8 mouse cellular contexts compared by ENCODE assay signal in the genomic region with DNA sequence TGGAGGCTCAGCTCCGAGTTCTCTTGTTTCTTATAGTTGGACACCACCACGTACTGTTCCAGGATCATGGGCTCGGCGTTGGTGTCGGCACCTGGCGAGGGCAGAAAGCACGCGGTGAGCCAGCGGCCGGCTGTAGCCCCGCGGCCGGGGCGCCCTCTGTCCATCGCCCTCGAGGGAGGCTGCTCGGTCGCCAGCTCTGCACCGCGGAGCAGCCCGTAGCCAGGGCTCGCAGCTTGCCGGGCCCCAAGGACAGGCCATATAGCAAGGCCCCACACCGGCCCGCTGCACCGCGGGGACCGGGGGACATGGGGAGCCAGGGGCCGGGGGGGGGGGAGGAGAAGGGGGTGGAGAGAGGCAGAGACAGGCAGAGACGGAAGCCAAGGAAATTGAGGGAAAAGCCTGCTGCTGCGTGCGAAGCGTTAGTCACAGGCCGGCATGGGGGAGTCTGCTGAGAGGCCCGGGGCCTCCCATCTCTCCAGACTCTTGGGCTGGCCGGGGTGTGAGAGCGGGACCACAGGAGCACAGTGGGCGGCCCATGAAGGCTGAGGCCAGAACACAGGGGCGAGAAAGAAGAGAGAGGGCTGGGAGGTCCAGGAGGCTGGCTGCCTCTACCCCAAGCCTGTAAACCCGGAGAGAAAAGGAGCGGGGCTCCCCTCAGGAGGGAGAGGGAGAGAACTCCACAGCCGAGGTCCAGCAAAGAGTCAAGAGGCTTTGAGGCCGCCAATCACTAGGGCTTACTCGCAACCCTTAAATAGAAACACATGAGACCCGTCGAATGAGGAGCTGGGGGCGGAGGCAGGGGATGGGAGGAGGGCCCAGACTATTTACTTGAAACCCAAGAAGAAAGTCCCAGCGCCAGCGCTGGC.
DNase-seq lines count a peak whose midpoint lies in the region; ATAC-seq and TF ChIP-seq lines count a peak whose summit lies in the region.

No protein-coding gene starts in this region.

- peak overlapping the region; percentile 94 for H3K27ac ChIP-seq in intestine, embryonic 15.5 days
- H3K27ac ChIP-seq in liver, embryonic 16.5 days (ENCODE audit: low read length): peak overlapping the region; percentile 60
- H3K27ac ChIP-seq in olfactory bulb, adult 2 months (ENCODE audit: insufficient read depth, low read depth, low read length): peak overlapping the region; percentile 68

- 0 out of 2 replicates have a peak, but pooled peaks have one; percentile 25 for TF ChIP-seq POLR2A in olfactory bulb, adult 2 months (IDR thresholded peaks at IDR 0.05; ENCODE audit: insufficient read depth, low read depth, low read length)

- WGBS in intestine, embryonic 15.5 days: 6% methylated on average over 49 of the region's 49 CpGs
- WGBS in liver, embryonic 16.5 days (ENCODE audit: insufficient replicate concordance): 9% methylated on average over 49 of the region's 49 CpGs
- 18% methylated on average over 49 of the region's 49 CpGs for WGBS in olfactory bulb, adult 2 months

- no peaks in the 10 kb centered on the region for H3K9me3 ChIP-seq in intestine, embryonic 15.5 days
- H3K9me3 ChIP-seq in liver, embryonic 16.5 days (replicated peaks; ENCODE audit: control insufficient read depth, low read length): no peaks in the 10 kb centered on the region

- peak overlapping the region; percentile 71 for H3K4me2 ChIP-seq in intestine, embryonic 15.5 days (replicated peaks)
- H3K4me2 ChIP-seq in liver, embryonic 16.5 days (ENCODE audit: low read depth, low read length): peak overlapping the region; percentile 61

- H3K4me3 ChIP-seq in intestine, embryonic 15.5 days (replicated peaks): peak overlapping the region; percentile 54
- H3K4me3 ChIP-seq in liver, embryonic 16.5 days (ENCODE audit: low read depth, low read length): peak overlapping the region; percentile 44
- H3K4me3 ChIP-seq in olfactory bulb, adult 2 months (ENCODE audit: insufficient read depth, low read depth, low read length): peak overlapping the region; percentile 42

- peaks cover 73% of the 10 kb centered on the region for H3K4me1 ChIP-seq in intestine, embryonic 15.5 days (replicated peaks)
- H3K4me1 ChIP-seq in liver, embryonic 16.5 days (ENCODE audit: control insufficient read depth, low read depth, low read length): peaks cover 8% of the 10 kb centered on the region; the same call in 1 of the 2 replicates
- peaks cover 69% of the 10 kb centered on the region for H3K4me1 ChIP-seq in olfactory bulb, adult 2 months (ENCODE audit: control insufficient read depth, insufficient read depth, low read length)

- ATAC-seq in cerebellum, adult (ENCODE audit: insufficient number of reproducible peaks, low FRiP score, low TSS enrichment): 0 out of 2 replicates have a peak, but pooled peaks have one; percentile 17
- peak; percentile 27; the same call in 1 of the 2 replicates for ATAC-seq in common myeloid progenitor, adult 5-6 weeks (replicated peaks; ENCODE audit: low read depth, poor library complexity, severe bottlenecking)
- ATAC-seq in intestine, embryonic 15.5 days: peak; percentile 77
- peak; percentile 33 for ATAC-seq in liver, embryonic 16.5 days (ENCODE audit: low read depth)

- no peak for DNase-seq in cerebellum, postnatal 4 days (ENCODE audit: low spot score in 2 of 2)
- DNase-seq in gastrocnemius, postnatal 4 days (ENCODE audit: low spot score in 2 of 2): peak; percentile 69 to 81
- DNase-seq in cerebellum, adult 8-10 months: no peak

- peaks cover 4% of the 10 kb centered on the region; the same call in 1 of the 2 replicates for H3K36me3 ChIP-seq in intestine, embryonic 15.5 days
- H3K36me3 ChIP-seq in liver, embryonic 16.5 days (ENCODE audit: control insufficient read depth, insufficient read depth): no peaks in the 10 kb centered on the region

- peak overlapping the region; percentile 73 for H3K9ac ChIP-seq in intestine, embryonic 15.5 days
- H3K9ac ChIP-seq in liver, embryonic 16.5 days (ENCODE audit: low read depth, low read length): peak overlapping the region; percentile 39

- no peaks in the 10 kb centered on the region for H3K27me3 ChIP-seq in intestine, embryonic 15.5 days (replicated peaks)
- peaks cover 14% of the 10 kb centered on the region for H3K27me3 ChIP-seq in liver, embryonic 16.5 days (ENCODE audit: control insufficient read depth, insufficient read depth, low read depth, low read length)

- no peak for TF ChIP-seq CTCF in olfactory bulb, adult 2 months (IDR thresholded peaks at IDR 0.05; ENCODE audit: insufficient read depth, low read depth, low read length)

Comparison
In these comparisons a context has a peak if more than half of its experiments do, and no peak if none do; other contexts are left out.
1. ATAC-seq: peak in every context shown above with its lines; median percentile 77 in intestine, embryonic 15.5 days; 33 in liver, embryonic 16.5 days; 27 in common myeloid progenitor, adult 5-6 weeks; 17 in cerebellum, adult.
2. DNase-seq: peak in gastrocnemius, postnatal 4 days (2 of 2); none in cerebellum, postnatal 4 days (0 of 2) and cerebellum, adult 8-10 months (single experiment).
3. Peak in every context shown above with its lines, with median percentiles within 50 percentile points of each other: H3K27ac ChIP-seq and H3K4me3 ChIP-seq.